Mouse (Mus musculus) hindbrain, embryonic 16.5 days (tissue): Measurements from ENCODE around the gene Lta. TPM values are rescaled to one million over a fixed set of nuclear protein-coding genes. Genes with fewer than 3 reads are reported as not detected.

Experiments
- ATAC-seq: fragments of 200-750 bp; cut with Nextera tagmentation; 2 replicates; pipeline ENCODE4 v1.8.0; 2017; ENCODE audit warnings: moderate TSS enrichment, moderate library complexity
- H3K27ac ChIP-seq: fragments of 300-500 bp; sonication (generic); 2 replicates; pipeline ENCODE4 v1.5.1; 2014; ENCODE audit warnings: low read depth, mild to moderate bottlenecking, control low read depth, low read length, moderate library complexity
- H3K27me3 ChIP-seq: fragments of 300-500 bp; sonication (generic); replicated peaks from 2 replicates; pipeline ENCODE4 v1.6.1; 2014; ENCODE audit warnings: low read length; ENCODE audit not compliant: control insufficient read depth, insufficient read depth
- H3K36me3 ChIP-seq: fragments of 300-500 bp; sonication (generic); 2 replicates; pipeline ENCODE4 v1.6.1; 2014; ENCODE audit warnings: mild to moderate bottlenecking, low read length, moderate library complexity, mixed read lengths; ENCODE audit not compliant: control insufficient read depth, insufficient read depth
- H3K4me1 ChIP-seq: fragments of 300-500 bp; sonication (generic); 2 replicates; pipeline ENCODE4 v1.6.1; 2014; ENCODE audit warnings: low read depth, low read length; ENCODE audit not compliant: control insufficient read depth, insufficient read depth
- H3K4me2 ChIP-seq: fragments of 300-500 bp; sonication (generic); 2 replicates; pipeline ENCODE4 v1.6.1; 2014; ENCODE audit warnings: mild to moderate bottlenecking, low read length, control low read depth, moderate library complexity
- H3K4me3 ChIP-seq: fragments of 300-500 bp; sonication (generic); 2 replicates; pipeline ENCODE4 v1.5.1; 2014; ENCODE audit warnings: mild to moderate bottlenecking, low read length, control low read depth, moderate library complexity
- H3K9ac ChIP-seq: fragments of 300-500 bp; sonication (generic); 2 replicates; pipeline ENCODE4 v1.6.1; 2014; ENCODE audit warnings: low read depth, mild to moderate bottlenecking, control low read depth, low read length, moderate library complexity
- H3K9me3 ChIP-seq: fragments of 300-500 bp; sonication (generic); 2 replicates; pipeline ENCODE4 v1.6.1; 2014; ENCODE audit warnings: mild to moderate bottlenecking, low read length, moderate library complexity; ENCODE audit not compliant: control insufficient read depth
- WGBS: fragments of 180-500 bp; shearing (Covaris S2); extraction: QIAGEN DNeasy Blood & Tissue Kit; methylation state at CpG from one replicate; pipeline ENCODE4 v1.1.7; 2014; 5-methylcytosine and 5-hydroxymethylcytosine counted together
- polyA plus RNA-seq: library from polyadenylated mRNA; unstranded; fragments of >200 nt; fragmentation: Nextera tagmentation; extraction: Ambion mirVana; gene quantifications from 2 replicates; pipeline ENCODE4 v1.2.1, GENCODE M21; 2015

The Lta gene
- polyA plus RNA-seq, 1 experiment from 2014 or later = 0.80 TPM

DNA sequence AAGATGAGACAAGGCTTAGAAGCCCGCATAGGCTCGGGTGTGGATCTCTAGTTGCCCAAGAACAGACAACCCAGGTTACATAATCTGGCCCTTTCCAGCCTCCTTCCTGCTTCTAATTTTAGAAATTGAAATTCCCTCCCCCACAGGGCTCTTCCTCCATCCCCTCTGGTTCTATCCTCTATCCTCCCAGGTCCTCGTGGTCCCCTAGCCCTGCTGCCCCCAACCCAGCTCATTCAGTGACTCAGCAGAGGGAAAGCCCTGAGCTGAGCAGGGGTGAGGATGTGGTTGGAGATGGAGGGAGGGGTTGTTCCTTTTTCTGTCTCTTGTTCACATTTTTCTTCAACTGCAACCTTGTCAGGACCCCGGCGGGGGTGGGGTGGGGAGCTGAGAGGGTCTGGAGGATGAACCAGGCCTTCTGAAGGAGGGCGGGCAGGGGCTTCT lies 14.5 kb upstream of the Lta start:
- WGBS = 84% methylated on average over 6 of the region's 6 CpGs
- Histone ChIP-seq H3K9ac (no peak overlapping the region), H3K27me3 (no peaks in the 10 kb centered on the region), H3K9me3 (no peaks in the 10 kb centered on the region), H3K4me1 (no peaks in the 10 kb centered on the region), H3K27ac (no peak overlapping the region), H3K36me3 (no peaks in the 10 kb centered on the region), H3K4me2 (no peak overlapping the region), H3K4me3 (no peak overlapping the region)
- ATAC-seq = no peak

DNA sequence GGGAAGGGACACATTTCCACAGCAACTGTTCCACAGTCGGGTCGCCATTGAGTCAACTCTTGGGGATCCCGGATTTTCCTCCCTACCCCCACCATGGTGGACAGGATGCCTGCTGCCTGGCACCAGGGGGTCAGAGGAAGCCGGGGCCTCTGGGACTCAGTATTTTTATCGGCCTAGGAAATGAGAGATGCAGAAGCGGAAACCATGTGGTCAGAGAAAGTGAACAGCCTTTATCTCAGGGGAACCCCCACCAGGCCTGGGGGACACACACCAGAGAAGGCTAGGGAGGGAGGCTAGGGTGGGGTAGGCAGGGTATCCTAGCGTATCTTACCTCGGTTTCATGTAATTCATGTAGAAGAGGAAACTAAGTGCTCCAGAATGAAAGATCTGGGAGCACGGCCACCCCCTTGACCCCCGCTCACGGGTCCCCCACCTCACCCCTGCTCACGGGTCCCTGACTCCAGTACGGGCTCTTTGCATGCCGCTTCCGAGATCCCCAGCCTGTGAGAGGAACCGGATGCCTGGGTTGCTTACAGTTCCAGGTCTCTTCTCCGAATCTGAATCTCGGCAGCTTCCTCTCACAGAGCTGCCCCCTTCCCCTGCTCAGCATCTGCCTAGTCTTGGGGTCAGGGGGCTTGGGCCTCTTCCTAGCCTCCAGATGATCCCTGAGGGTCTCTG lies 13.5 kb upstream of the Lta start:
- no peaks in the 10 kb centered on the region for H3K4me1 ChIP-seq
- H3K36me3 ChIP-seq = no peaks in the 10 kb centered on the region
- H3K9ac ChIP-seq = no peak overlapping the region
- no peak overlapping the region for H3K4me2 ChIP-seq
- no peak for ATAC-seq
- H3K4me3 ChIP-seq = no peak overlapping the region
- no peaks in the 10 kb centered on the region for H3K9me3 ChIP-seq
- H3K27ac ChIP-seq = no peak overlapping the region
- WGBS = 82% methylated on average over 15 of the region's 18 CpGs
- no peaks in the 10 kb centered on the region for H3K27me3 ChIP-seq

- 94% methylated on average over 5 of the region's 5 CpGs for WGBS
- no peak overlapping the region for H3K4me3 ChIP-seq
- no peak for ATAC-seq
- no peaks in the 10 kb centered on the region for H3K4me1 ChIP-seq
- no peak overlapping the region for H3K4me2 ChIP-seq
- no peaks in the 10 kb centered on the region for H3K27me3 ChIP-seq
- no peaks in the 10 kb centered on the region for H3K36me3 ChIP-seq
- H3K9ac ChIP-seq = no peak overlapping the region
- no peaks in the 10 kb centered on the region for H3K9me3 ChIP-seq
- no peak overlapping the region for H3K27ac ChIP-seq
Measured at GRCm38 (mm10) chr17:35213071-35213470, 7.9 kb upstream of the Lta start.

DNA sequence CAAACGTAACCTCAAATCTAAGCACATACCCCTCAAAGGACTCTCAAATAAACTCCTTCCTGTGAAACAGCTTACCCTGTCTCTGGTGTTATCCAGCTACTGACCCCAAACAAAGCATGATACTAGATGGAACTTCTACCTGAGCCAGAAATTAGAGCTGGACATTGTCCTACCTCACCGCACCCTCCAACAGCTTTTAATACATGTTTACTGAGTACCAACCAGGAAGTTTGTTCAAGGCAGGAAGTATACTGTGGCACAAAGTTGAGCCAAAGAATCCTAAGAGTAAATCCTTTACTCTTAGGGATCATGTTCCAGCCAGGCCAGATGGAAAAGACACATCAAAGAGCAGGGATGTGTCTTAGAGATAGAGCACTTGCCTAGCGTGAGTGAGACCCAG lies 5.4 kb upstream of the Lta start:
- ATAC-seq = no peak
- H3K9me3 ChIP-seq = no peaks in the 10 kb centered on the region

GRCm38 (mm10) chr17:35209785-35210535 lies 4.8 kb upstream of the Lta start:
- WGBS = 75% methylated on average over 12 of the region's 12 CpGs
- no peak overlapping the region for H3K4me2 ChIP-seq
- no peak overlapping the region for H3K27ac ChIP-seq
- no peaks in the 10 kb centered on the region for H3K4me1 ChIP-seq
- no peaks in the 10 kb centered on the region for H3K36me3 ChIP-seq
- H3K9me3 ChIP-seq = no peaks in the 10 kb centered on the region
- no peak overlapping the region for H3K9ac ChIP-seq
- H3K27me3 ChIP-seq = peaks cover 1% of the 10 kb centered on the region
- no peak for ATAC-seq
- no peak overlapping the region for H3K4me3 ChIP-seq

More for the DNA sequence above, 5.4 kb upstream of the Lta start:
- no peak overlapping the region for H3K4me2 ChIP-seq
- H3K9ac ChIP-seq = no peak overlapping the region
- 85% methylated on average over 3 of the region's 3 CpGs for WGBS
- H3K4me3 ChIP-seq = no peak overlapping the region
- H3K4me1 ChIP-seq = no peaks in the 10 kb centered on the region
- H3K36me3 ChIP-seq = no peaks in the 10 kb centered on the region
- no peak overlapping the region for H3K27ac ChIP-seq
- no peaks in the 10 kb centered on the region for H3K27me3 ChIP-seq

DNA sequence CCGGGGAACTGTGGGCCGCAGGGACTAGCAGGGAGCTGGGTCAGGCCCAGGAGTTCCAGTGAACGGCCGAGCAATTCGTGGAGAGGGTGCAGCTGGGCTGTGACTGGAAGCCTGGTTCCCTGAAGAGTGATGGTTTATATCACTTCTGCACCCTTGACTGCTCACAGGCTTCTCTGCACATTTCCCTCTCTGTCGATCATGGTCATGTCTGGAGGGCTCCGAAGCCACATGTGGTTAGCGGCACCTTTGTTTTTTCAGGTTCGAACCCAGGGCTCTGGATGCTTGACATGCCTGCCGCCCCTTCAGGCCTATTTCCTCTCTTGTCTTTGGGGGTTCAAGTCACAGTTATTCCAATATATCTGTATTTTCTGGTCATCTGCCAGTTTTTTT lies 224 bp upstream of the Lta start:
- Histone ChIP-seq H3K27me3 (peaks cover 5% of the 10 kb centered on the region), H3K9ac (peak overlapping the region; percentile 31), H3K36me3 (no peaks in the 10 kb centered on the region), H3K4me1 (no peaks in the 10 kb centered on the region), H3K4me3 (no peak overlapping the region), H3K9me3 (no peaks in the 10 kb centered on the region), H3K27ac (no peak overlapping the region), H3K4me2 (no peak overlapping the region)
- 58% methylated on average over 10 of the region's 10 CpGs for WGBS
- no peak for ATAC-seq

GRCm38 (mm10) chr17:35202442-35202841 lies 2.7 kb downstream of the Lta start:
- H3K36me3 ChIP-seq = no peaks in the 10 kb centered on the region
- no peak overlapping the region for H3K27ac ChIP-seq
- no peaks in the 10 kb centered on the region for H3K4me1 ChIP-seq
- H3K4me3 ChIP-seq = no peak overlapping the region
- peaks cover 9% of the 10 kb centered on the region for H3K27me3 ChIP-seq
- H3K4me2 ChIP-seq = no peak overlapping the region
- H3K9me3 ChIP-seq = no peaks in the 10 kb centered on the region
- no peak overlapping the region for H3K9ac ChIP-seq
- no peak for ATAC-seq
- WGBS = 76% methylated on average over 4 of the region's 4 CpGs

DNA sequence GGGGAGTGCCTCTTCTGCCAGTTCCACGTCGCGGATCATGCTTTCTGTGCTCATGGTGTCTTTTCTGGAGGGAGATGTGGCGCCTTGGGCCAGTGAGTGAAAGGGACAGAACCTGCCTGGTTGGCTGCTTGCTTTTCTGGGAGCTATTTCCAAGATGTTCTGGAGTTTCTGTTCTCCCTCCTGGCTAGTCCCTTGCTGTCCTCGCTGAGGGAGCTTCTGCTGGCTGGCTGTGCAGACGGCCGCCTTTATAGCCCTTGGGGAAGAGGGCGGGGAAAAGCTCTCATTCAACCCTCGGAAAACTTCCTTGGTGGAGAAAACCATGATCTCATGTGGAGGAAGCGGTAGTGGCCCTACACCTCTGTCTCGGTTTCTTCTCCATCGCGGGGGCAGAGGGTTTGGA lies 3.4 kb downstream of the Lta start, which contains the start of gene Tnf:
Gene Tnf, minus strand, starts transcription at position 221 of the 400 bp plus-strand sequence.
- Histone ChIP-seq H3K36me3 (no peaks in the 10 kb centered on the region), H3K27me3 (peaks cover 12% of the 10 kb centered on the region), H3K4me2 (no peak within 1 kb of the TSS), H3K9me3 (no peaks in the 10 kb centered on the region), H3K27ac (no peak within 1 kb of the TSS), H3K4me1 (no peaks in the 10 kb centered on the region), H3K4me3 (no peak within 1 kb of the TSS), H3K9ac (no peak within 1 kb of the TSS)
- 48% methylated on average over 13 of the region's 13 CpGs for WGBS
- ATAC-seq = no peak

GRCm38 (mm10) chr17:35201128-35201527 lies 4.0 kb downstream of the Lta start:
- H3K36me3 ChIP-seq = no peaks in the 10 kb centered on the region
- no peak overlapping the region for H3K4me3 ChIP-seq
- 77% methylated on average over 11 of the region's 11 CpGs for WGBS
- H3K9me3 ChIP-seq = no peaks in the 10 kb centered on the region
- no peak overlapping the region for H3K9ac ChIP-seq
- H3K27ac ChIP-seq = no peak overlapping the region
- ATAC-seq = no peak
- peaks cover 17% of the 10 kb centered on the region for H3K27me3 ChIP-seq
- H3K4me1 ChIP-seq = 0 out of 2 replicates have a peak, but pooled peaks cover under 1% of the 10 kb centered on the region
- no peak overlapping the region for H3K4me2 ChIP-seq
